Mouse (Mus musculus): ENCODE data around the gene Clmp. TPM values are rescaled to one million over a fixed set of nuclear protein-coding genes. Genes with fewer than 3 reads are reported as not detected.

The Clmp gene
- polyA plus RNA-seq, 1 experiment from 2014 or later: 55.9 TPM

GRCm38 (mm10) chr9:40652757-40653156, 33.0 kb upstream of the Clmp start:
- Histone ChIP-seq H3K4me1 (peaks cover 4% of the 10 kb centered on the region; the same call in 1 of the 2 replicates), H3K9me3 (no peaks in the 10 kb centered on the region), H3K4me2 (no peak overlapping the region), H3K36me3 (no peaks in the 10 kb centered on the region), H3K9ac (no peak overlapping the region), H3K27ac (no peak overlapping the region), H3K4me3 (no peak overlapping the region), H3K27me3 (no peaks in the 10 kb centered on the region)
- ATAC-seq (ENCODE audit: insufficient number of reproducible peaks, insufficient read depth, low FRiP score, low TSS enrichment, low read depth): no peak
- 45% methylated on average over 9 of the region's 9 CpGs for WGBS

GRCm38 (mm10) chr9:40666190-40666803, 19.5 kb upstream of the Clmp start:
- no peaks in the 10 kb centered on the region for H3K36me3 ChIP-seq
- peaks cover 2% of the 10 kb centered on the region; the same call in 1 of the 2 replicates for H3K4me1 ChIP-seq
- H3K4me3 ChIP-seq: no peak overlapping the region
- no peak for ATAC-seq (ENCODE audit: insufficient number of reproducible peaks, insufficient read depth, low FRiP score, low TSS enrichment, low read depth)
- H3K27me3 ChIP-seq: no peaks in the 10 kb centered on the region
- H3K27ac ChIP-seq: no peak overlapping the region
- no peak overlapping the region for H3K9ac ChIP-seq
- no peaks in the 10 kb centered on the region for H3K9me3 ChIP-seq
- 76% methylated on average over 9 of the region's 9 CpGs for WGBS
- no peak overlapping the region for H3K4me2 ChIP-seq

- 91% methylated on average over 3 of the region's 3 CpGs for WGBS
- no peak for ATAC-seq (ENCODE audit: insufficient number of reproducible peaks, insufficient read depth, low FRiP score, low TSS enrichment, low read depth)
Measured at GRCm38 (mm10) chr9:40670313-40670712, 15.4 kb upstream of the Clmp start, which contains the start of gene Gm21915. Gene Gm21915 (plus strand): TSS chr9:40670613.

GRCm38 (mm10) chr9:40671323-40671930, 14.3 kb upstream of the Clmp start:
- Histone ChIP-seq H3K27ac (no peak overlapping the region), H3K9ac (no peak overlapping the region), H3K4me2 (no peak overlapping the region), H3K9me3 (no peaks in the 10 kb centered on the region), H3K36me3 (no peaks in the 10 kb centered on the region), H3K4me3 (no peak overlapping the region), H3K27me3 (no peaks in the 10 kb centered on the region), H3K4me1 (peaks cover 23% of the 10 kb centered on the region)
- 0 out of 2 replicates have a peak, but pooled peaks have one; percentile 26 for ATAC-seq (ENCODE audit: insufficient number of reproducible peaks, insufficient read depth, low FRiP score, low TSS enrichment, low read depth)
- 45% methylated on average over 4 of the region's 4 CpGs for WGBS

More at GRCm38 (mm10) chr9:40670313-40670712, 15.4 kb upstream of the Clmp start, which contains the start of gene Gm21915:
- Histone ChIP-seq H3K9ac (no peak within 1 kb of the TSS), H3K27me3 (no peaks in the 10 kb centered on the region), H3K4me3 (no peak within 1 kb of the TSS), H3K9me3 (no peaks in the 10 kb centered on the region), H3K36me3 (no peaks in the 10 kb centered on the region), H3K27ac (no peak within 1 kb of the TSS), H3K4me1 (peaks cover 14% of the 10 kb centered on the region), H3K4me2 (no peak within 1 kb of the TSS)

GRCm38 (mm10) chr9:40675203-40675958, 10.4 kb upstream of the Clmp start:
- no peak overlapping the region for H3K4me3 ChIP-seq
- H3K9me3 ChIP-seq: no peaks in the 10 kb centered on the region
- 71% methylated on average over 12 of the region's 12 CpGs for WGBS
- no peaks in the 10 kb centered on the region for H3K36me3 ChIP-seq
- peaks cover 23% of the 10 kb centered on the region for H3K4me1 ChIP-seq
- H3K27ac ChIP-seq: peak overlapping the region; percentile 33; the same call in 1 of the 2 replicates
- no peaks in the 10 kb centered on the region for H3K27me3 ChIP-seq
- ATAC-seq (ENCODE audit: insufficient number of reproducible peaks, insufficient read depth, low FRiP score, low TSS enrichment, low read depth): no peak
- no peak overlapping the region for H3K4me2 ChIP-seq
- no peak overlapping the region for H3K9ac ChIP-seq

- H3K27me3 ChIP-seq: no peaks in the 10 kb centered on the region
- peaks cover 12% of the 10 kb centered on the region; the same call in 1 of the 2 replicates for H3K4me1 ChIP-seq
- no peak overlapping the region for H3K4me2 ChIP-seq
- no peaks in the 10 kb centered on the region for H3K9me3 ChIP-seq
- no peak for ATAC-seq (ENCODE audit: insufficient number of reproducible peaks, insufficient read depth, low FRiP score, low TSS enrichment, low read depth)
- H3K9ac ChIP-seq: no peak overlapping the region
- no peaks in the 10 kb centered on the region for H3K36me3 ChIP-seq
- 76% methylated on average over 4 of the region's 4 CpGs for WGBS
- H3K4me3 ChIP-seq: no peak overlapping the region
- no peak overlapping the region for H3K27ac ChIP-seq
Measured at GRCm38 (mm10) chr9:40678653-40679052, 7.1 kb upstream of the Clmp start.

- under 1% methylated on average over 23 of the region's 23 CpGs for WGBS
- H3K27me3 ChIP-seq: no peaks in the 10 kb centered on the region; the same call in 1 of the 2 replicates
Measured at GRCm38 (mm10) chr9:40686421-40686899, 698 bp downstream of the Clmp start.

GRCm38 (mm10) chr9:40687053-40687452, 1.3 kb downstream of the Clmp start:
- Histone ChIP-seq H3K9me3 (no peaks in the 10 kb centered on the region), H3K36me3 (no peaks in the 10 kb centered on the region), H3K4me1 (peaks cover 57% of the 10 kb centered on the region), H3K27ac (peak overlapping the region; percentile 100), H3K4me2 (peak overlapping the region; percentile 90), H3K4me3 (peak overlapping the region; percentile 80), H3K27me3 (no peaks in the 10 kb centered on the region; the same call in 1 of the 2 replicates), H3K9ac (peak overlapping the region; percentile 97)
- WGBS: 25% methylated on average over 5 of the region's 5 CpGs
- ATAC-seq (ENCODE audit: insufficient number of reproducible peaks, insufficient read depth, low FRiP score, low TSS enrichment, low read depth): no peak

More at GRCm38 (mm10) chr9:40686421-40686899, 698 bp downstream of the Clmp start:
- Histone ChIP-seq H3K27ac (peak overlapping the region; percentile 100), H3K4me1 (peaks cover 51% of the 10 kb centered on the region), H3K36me3 (no peaks in the 10 kb centered on the region), H3K4me3 (peak overlapping the region; percentile 80), H3K4me2 (peak overlapping the region; percentile 90), H3K9me3 (no peaks in the 10 kb centered on the region), H3K9ac (peak overlapping the region; percentile 97)
- ATAC-seq (ENCODE audit: insufficient number of reproducible peaks, insufficient read depth, low FRiP score, low TSS enrichment, low read depth): peak; percentile 68

- 26% methylated on average over 3 of the region's 3 CpGs for WGBS
- ATAC-seq (ENCODE audit: insufficient number of reproducible peaks, insufficient read depth, low FRiP score, low TSS enrichment, low read depth): no peak
- Histone ChIP-seq H3K27ac (peak overlapping the region; percentile 100), H3K9me3 (no peaks in the 10 kb centered on the region), H3K4me3 (peak overlapping the region; percentile 80), H3K9ac (peak overlapping the region; percentile 97), H3K27me3 (no peaks in the 10 kb centered on the region; the same call in 1 of the 2 replicates), H3K4me2 (peak overlapping the region; percentile 90), H3K4me1 (peaks cover 62% of the 10 kb centered on the region), H3K36me3 (no peaks in the 10 kb centered on the region)
Measured at GRCm38 (mm10) chr9:40687553-40687952, 1.8 kb downstream of the Clmp start.

- H3K9me3 ChIP-seq: no peaks in the 10 kb centered on the region
- H3K4me2 ChIP-seq: no peak overlapping the region
- no peak overlapping the region for H3K4me3 ChIP-seq
- ATAC-seq (ENCODE audit: insufficient number of reproducible peaks, insufficient read depth, low FRiP score, low TSS enrichment, low read depth): no peak
- no peak overlapping the region for H3K9ac ChIP-seq
- H3K4me1 ChIP-seq: peaks cover 86% of the 10 kb centered on the region
- no peaks in the 10 kb centered on the region for H3K36me3 ChIP-seq
- H3K27me3 ChIP-seq: no peaks in the 10 kb centered on the region; the same call in 1 of the 2 replicates
- H3K27ac ChIP-seq: no peak overlapping the region
- WGBS: 80% methylated on average over 7 of the region's 7 CpGs
Measured at GRCm38 (mm10) chr9:40690511-40690910, 4.7 kb downstream of the Clmp start.

GRCm38 (mm10) chr9:40693026-40693425, 7.3 kb downstream of the Clmp start:
- Histone ChIP-seq H3K4me3 (no peak overlapping the region), H3K9me3 (0 out of 2 replicates have a peak, but pooled peaks cover 2% of the 10 kb centered on the region), H3K27me3 (no peaks in the 10 kb centered on the region), H3K9ac (no peak overlapping the region), H3K36me3 (peaks cover 20% of the 10 kb centered on the region), H3K4me1 (peaks cover 76% of the 10 kb centered on the region), H3K4me2 (peak overlapping the region; percentile 16; the same call in 1 of the 2 replicates), H3K27ac (peak overlapping the region; percentile 60)
- ATAC-seq (ENCODE audit: insufficient number of reproducible peaks, insufficient read depth, low FRiP score, low TSS enrichment, low read depth): no peak
- 42% methylated on average over 3 of the region's 3 CpGs for WGBS
